Mouse (Mus musculus): Measurements from ENCODE around the gene Hdgfl3.

- TF ChIP-seq POLR2A (IDR thresholded peaks at IDR 0.05; ENCODE audit: borderline replicate concordance, control insufficient read depth, low read depth, low read length) (no peak), CTCF (IDR thresholded peaks at IDR 0.05; ENCODE audit: control insufficient read depth, insufficient read depth, low read length) (no peak)
These were observed 1.7 kb downstream of the Hdgfl3 start for GRCm38 (mm10) chr7:81932521-81933045.

Measured in bone marrow, adult 2 months (tissue).